Mouse (Mus musculus): ENCODE data around the gene 1810065E05Rik.

The 1810065E05Rik gene

DNA sequence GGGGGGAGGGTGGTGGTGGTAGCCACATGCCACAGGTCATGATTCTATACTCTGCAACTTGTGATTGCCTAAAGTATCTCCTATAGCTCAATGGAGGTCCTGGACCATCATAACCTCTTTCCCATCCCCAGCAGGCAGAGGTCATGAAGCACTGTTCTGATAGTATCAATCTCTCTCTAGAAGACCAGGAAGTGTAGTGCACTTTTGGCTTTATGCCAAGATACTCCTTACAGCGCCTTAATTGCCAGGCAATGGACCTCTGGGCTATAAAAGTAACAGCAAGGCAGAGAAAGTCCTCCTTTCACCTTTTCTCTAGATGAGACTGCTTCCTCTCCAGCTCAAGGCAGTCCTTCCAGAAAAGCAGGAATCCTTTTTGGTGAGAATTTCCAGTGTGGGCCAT lies at the start of gene 1810065E05Rik:
1810065E05Rik (plus strand) TSS at position 297 of the 400 bp plus-strand sequence.
- in situ Hi-C loops (cut with MboI, MseI), result no loop called here

DNA sequence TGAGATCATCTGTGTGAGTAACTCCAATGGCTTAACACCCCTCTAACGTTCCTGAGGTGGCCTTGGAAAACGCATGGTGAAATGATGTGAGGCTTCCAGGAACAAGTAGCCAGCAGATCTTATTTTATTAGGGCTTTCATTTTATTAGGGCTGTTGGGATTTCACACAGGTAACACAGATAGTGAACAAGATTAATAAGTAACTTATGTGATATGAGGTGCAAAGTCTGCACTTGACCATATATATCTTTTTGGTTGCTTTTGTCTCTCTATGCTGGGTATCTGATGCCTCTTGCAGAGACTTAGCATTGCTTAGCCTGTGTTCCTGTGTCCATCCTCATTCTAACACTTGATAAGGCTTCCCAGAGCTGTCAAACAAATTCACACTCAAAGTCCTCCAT lies 43.6 kb upstream of the 1810065E05Rik start:
- in situ Hi-C loops (cut with MboI, MseI), result no loop called here

DNA sequence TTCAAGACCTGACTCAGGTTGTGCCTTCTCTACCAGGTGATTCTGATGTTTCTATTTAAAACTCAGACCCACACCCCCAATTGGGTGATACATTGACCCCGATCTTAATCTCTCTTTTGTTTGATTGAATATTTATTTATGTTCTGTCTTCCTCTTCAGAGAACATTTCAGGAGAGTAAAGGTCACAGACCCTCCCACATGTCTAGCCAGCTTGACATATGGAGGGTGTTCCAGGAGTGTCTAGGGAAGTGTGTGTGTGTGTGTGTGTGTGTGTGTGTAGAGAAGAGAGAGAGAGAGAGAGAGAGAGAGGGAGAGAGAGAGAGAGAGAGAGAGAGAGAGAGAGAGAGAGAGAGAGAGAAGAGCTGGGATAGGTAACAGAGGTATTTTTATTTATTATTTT lies 43.2 kb upstream of the 1810065E05Rik start:
- in situ Hi-C loops (cut with MboI, MseI), result no loop called here

DNA sequence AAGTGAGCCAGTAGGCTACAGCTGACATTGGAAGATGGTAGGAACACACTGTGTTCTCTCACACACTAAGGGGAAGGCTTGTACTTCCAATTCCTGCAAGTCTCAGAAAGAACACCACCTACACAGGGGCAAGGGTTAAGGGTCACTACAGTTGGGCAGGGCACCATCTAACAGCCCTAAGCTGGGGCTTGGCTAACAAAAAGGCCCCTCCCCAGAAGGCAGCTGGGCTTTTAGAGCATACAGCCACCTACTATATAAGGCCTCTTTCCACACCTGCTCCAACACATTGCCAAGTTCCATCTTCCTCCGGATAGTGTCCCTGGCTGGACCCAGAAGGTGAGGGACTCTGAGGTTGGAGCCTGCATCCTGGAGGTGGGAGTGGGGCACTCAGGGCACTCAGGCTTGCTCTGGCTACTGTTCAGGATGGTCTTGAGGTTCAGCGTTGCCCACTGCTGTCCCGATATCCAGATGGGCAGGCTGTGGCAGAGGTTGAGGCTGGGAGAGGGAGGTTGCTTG lies 42.1 kb upstream of the 1810065E05Rik start, which contains the start of gene Lypd8:
Lypd8 (plus strand) TSS at position 281 of the 516 bp plus-strand sequence.
- in situ Hi-C loops (cut with MboI, MseI), result no loop called here

DNA sequence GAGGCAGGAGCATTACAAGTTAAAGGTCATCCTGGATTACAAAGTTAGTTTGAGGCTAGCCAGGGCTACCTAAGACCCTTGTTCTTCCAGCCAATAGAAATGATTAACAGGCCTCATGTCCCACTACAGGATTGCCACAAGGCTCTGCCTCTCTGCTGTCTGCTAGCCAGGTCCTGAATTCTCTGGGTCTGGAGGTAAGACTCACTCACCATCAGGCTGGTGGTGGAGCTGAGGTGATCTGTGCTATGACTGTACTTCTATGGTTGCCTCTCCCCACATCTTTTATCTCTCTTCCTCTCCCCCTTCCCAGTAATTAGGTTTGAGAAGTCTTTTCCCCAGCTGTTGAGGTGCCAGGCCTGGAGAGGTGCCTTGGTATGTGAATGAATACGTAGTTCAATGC lies 41.4 kb upstream of the 1810065E05Rik start:
- in situ Hi-C loops (cut with MboI, MseI), result no loop called here

DNA sequence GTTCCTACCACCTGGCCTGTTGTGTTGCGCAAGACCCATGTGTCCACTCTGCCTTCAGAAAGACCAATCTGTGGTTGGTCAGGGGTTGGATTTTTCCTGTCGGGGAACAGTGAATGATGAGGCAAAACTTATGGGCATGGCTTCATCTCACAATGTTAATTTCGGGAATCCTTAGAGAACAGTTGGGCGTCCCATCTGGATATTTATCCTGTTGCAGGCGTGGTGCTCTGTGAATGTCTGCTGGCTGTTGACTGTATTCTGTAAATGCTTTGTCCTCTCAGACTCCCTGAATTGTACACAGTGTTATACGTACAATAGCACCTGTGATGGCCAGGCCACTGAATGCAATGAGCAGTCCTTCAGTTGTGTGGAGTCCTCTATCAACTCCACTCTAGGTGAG lies 38.4 kb upstream of the 1810065E05Rik start:
- in situ Hi-C loops (cut with MboI, MseI), result no loop called here

DNA sequence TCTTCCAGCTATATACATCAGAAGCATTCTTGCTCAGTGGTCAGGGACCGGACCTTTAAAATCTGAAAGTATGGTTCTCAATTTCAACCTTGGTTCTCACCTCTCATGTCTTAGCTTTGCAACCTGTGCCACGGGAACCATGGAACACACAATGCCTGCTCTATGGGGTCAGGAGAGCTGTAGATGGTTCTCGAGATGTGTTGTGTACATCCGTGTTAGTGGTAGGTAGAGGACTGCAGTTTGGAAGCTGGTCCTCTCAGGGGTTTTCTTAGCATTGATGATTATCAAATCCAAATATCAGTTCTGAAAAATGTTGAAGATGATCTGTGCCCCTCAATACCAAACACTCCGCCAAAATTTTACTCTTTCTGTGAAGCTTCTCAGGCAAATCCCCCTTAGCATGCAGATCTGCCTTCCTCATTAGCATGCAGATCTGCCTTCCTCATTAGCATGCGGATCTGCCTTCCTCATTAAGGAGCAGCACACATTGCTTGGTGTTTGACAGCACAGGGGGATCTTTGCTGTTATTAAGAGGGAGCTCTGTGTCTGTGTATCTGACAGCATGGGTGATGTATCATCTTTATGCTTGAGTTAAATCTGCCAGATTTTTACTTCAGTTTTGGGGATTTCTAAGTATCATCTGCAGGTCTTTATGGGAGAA lies 20.8 kb upstream of the 1810065E05Rik start:
- in situ Hi-C loops (cut with MboI, MseI), result loop anchor here in 1 of 2 experiments (5.0 kb wide), 1 partner anchor 187 kb away; no protein-coding TSS in a partner anchor

DNA sequence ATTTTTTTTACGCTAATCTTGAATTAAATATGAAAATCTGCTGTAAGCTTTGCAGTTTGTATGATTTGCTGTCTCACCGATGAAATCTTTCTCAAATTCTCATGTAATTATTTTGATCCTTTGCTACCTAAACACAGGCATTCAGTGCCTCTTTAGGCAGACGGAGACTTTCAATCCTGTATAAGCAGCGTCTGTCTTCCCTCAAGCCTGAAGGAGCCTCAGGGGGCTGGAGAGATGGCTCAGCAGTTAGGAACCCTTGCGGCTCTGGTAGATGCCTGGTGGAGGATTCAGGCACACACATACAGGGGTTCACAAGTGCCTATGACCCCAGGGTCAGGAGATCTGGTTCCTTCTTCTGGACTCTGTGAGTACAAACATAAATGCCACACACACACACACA lies 20.3 kb upstream of the 1810065E05Rik start:
- in situ Hi-C loops (cut with MboI, MseI), result no loop called here

DNA sequence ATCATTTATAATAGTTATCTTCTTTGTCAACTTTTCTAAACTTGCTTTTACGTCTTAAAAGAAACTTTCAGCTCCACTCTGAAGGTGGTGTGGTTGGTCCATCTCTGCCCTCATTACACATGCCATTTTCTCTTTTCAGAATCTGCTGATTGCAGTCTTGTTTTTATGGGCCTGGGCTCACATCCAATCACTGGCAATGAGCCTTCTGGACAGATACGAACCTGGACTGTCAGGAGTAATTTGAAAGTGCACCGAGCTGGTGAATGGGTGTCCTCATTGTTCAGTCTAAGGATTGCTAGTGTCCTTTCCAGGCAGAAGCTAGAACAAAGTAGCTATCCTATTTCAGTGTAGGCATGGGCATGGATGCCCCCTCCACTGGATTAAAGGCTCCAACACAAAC lies 12.8 kb upstream of the 1810065E05Rik start:
- in situ Hi-C loops (cut with MboI, MseI), result no loop called here

DNA sequence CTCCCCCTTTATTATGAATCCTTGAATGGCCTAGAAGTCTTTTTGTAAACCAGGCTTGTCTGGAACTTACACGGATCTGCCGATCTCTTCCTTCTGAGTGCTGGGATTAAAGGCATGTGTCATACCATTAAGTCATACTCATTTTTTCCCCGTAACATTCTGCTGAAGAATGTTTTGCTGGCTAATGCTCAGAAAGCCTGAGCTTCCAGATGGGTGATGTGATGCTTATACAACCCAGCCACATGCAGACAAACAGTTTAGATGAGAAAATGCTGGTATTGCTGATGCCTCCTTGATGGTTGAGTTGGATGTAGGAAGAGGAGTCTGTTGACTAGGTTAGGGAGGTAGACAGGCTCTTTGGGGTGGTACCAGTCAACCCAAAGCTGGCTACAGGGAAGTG lies 2.6 kb upstream of the 1810065E05Rik start:
- in situ Hi-C loops (cut with MboI, MseI), result no loop called here

DNA sequence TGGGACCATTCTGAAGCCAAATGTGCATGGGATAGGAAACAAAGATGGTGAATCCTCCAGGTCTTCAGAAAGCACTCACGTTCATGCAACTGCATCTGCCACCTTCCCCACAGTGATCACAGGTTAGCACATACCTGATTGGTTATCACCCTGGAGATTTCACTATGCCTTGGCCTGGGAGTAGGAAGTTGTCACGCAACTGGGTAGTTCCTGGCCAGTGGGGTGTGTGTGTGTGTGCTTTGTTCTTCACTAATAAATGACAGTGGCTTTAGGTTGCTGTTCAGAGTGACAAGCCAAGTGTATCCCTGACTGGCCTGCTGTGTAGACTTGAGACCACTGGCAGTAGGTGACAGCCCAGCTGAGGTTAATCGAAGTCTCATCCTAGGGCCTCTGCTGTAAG lies 11.3 kb downstream of the 1810065E05Rik start, which contains the start of gene Gm12253:
Gm12253 (plus strand) TSS at position 301 of the 400 bp plus-strand sequence.
- in situ Hi-C loops (cut with MboI, MseI), result no loop called here

DNA sequence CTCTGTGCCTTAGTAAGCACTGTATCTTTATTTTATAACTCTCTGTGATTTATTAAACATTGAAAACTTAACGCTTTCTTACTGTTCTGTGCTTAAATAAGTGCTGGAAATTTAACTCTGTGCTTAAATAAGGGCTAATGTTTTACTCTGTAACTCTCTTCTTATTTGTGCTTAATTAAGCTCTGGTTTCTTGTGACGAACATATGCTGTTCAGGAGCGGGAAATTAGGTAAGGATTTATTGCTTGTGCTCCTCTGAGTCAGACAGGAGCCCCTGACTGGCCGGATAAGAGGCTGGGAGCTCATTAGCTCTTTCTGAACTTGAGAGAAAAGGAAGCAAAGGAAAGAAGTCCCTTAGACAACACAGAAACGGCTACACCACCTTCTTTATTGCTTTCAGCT lies 17.0 kb downstream of the 1810065E05Rik start:
- in situ Hi-C loops (cut with MboI, MseI), result no loop called here

DNA sequence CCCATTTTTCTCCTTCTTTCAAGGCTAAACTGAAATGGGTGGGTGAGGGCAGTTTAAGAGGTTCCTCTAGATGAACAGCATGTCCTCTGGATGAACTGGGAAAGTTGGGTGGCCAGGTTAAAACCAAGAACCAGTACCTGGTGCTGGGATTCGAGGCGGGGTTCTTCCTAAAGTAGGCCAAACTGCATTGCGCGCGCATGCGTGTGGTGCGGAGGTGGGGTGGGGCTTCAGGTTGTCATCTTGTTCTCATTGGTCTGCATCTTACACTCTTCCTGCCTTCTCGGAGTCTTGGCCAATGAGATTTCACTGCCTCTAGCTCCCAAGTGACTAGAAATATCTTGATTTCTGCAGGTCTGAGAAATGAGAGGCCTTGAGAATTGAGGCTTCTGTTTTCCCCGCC lies 31.8 kb downstream of the 1810065E05Rik start, which contains the start of gene Lypd9:
Lypd9 (minus strand) TSS at position 165 of the 400 bp plus-strand sequence.
- in situ Hi-C loops (cut with MboI, MseI), result no loop called here

DNA sequence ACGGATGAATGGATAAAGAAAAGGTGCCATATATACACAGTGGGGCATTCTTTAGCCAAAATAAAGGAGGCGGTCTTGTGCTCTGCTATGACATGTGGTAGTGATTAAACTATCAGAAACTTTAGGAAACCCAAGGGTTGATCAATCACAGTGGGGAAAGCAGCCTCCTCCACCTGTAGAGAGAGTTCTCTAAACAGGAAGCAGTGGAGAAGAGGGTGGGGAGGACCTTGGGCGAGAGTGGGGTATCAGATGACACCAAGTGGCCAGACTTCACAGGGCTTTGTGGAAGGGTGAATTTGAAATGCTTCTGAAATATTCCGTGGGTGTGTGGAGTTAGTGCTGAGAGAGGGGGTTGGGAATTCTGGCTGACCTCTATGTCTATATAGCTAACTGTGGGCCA lies 32.7 kb downstream of the 1810065E05Rik start:
- in situ Hi-C loops (cut with MboI, MseI), result no loop called here

DNA sequence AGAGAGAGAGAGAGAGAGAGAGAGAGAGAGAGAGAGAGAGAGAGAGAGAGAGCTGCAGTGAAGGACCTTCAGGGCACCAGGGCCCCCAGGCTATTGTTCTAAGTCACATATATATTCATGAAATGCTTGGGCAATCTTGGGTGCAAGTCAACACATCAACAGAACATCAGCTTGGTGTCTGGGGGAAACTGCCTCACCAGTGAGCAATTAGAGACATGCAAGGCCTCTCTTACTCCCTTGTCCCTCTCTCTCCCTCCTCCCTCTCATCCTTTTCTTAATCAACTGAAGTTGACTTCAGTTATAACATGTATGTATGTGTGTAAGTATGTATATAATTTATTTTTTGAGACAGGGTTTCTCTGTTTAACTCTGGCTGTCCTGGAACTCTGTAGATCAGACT lies 41.3 kb downstream of the 1810065E05Rik start, which contains the start of gene Olfr30:
Olfr30 (minus strand) TSS at position 101 of the 400 bp plus-strand sequence.
- in situ Hi-C loops (cut with MboI, MseI), result loop anchor here in 1 of 2 experiments (5.0 kb wide), 1 partner anchor 105 kb away; no protein-coding TSS in a partner anchor
